Comparison of ENCODE assay signal across 8 mouse cellular contexts in the genomic region with DNA sequence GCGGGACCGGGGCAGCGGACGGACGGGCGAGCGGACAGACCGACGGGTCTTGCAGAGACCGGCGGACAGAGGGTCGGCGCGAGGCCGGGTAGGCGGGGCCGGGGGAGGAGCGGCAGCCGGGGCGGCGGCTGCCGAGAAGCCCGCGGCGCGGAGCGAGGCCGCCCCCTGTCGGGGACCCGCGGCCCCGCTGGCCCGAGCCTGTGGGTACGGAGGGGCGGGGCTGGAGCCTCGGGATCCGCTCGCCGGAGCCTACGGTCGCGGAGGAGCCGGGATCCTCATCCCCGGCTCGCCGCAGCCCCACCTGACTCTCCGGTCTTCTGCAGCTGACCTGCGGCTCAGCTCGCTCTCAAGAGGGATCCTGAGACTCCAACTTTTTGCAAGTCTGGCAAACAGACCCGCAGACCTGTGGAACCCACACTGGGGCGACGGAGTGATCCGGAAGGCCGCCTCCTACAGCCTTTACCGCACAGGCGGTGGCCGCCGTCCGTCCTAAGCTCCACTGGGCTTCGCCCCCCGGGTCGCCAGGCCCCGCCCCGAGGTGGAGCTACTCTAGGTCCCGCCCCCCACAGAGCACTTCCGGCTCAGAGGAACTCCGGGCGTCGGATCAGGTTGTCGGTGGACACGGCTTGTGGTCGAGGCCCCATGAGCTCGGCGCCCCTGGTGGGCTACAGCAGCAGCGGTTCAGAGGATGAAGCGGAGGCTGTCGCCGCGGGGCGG. TPM values are rescaled to one million over a fixed set of nuclear protein-coding genes. Genes with fewer than 3 reads are reported as not detected.
DNase-seq lines count a peak whose midpoint lies in the region; ATAC-seq lines count a peak whose summit lies in the region.

Gene Zfp319, minus strand, starts transcription at position 231 of the 717 bp plus-strand sequence.
Gene Usb1, plus strand, starts transcription at position 565 of the 717 bp plus-strand sequence.

- H3K36me3 ChIP-seq in hindbrain, embryonic 12.5 days = peaks cover 32% of the 10 kb centered on the region

- peak; percentile 94 for ATAC-seq in hindbrain, embryonic 12.5 days (ENCODE audit: low FRiP score)

- peak within 1 kb of the TSS; percentile 98 for H3K27ac ChIP-seq in hindbrain, embryonic 12.5 days

- peak; percentile 98 for DNase-seq in MN1 (ENCODE audit: low spot score)
- DNase-seq in cerebellum, adult 9-10 months = peak; percentile 93
- DNase-seq in frontal cortex, adult 2 months (ENCODE audit: extremely low spot score in 1 of 2, low spot score in 1 of 2) = peak; percentile 85 to 92
- DNase-seq in layer of hippocampus, postnatal 14 days (ENCODE audit: low spot score in 2 of 2) = peak; percentile 92 to 94
- DNase-seq in lung, postnatal 14 days = peak; percentile 96
- DNase-seq in retina, adult 2 months (ENCODE audit: low read depth, low spot score) = peak; percentile 79
- DNase-seq in thymus, postnatal 36 days = peak; percentile 95

- no peaks in the 10 kb centered on the region for H3K27me3 ChIP-seq in hindbrain, embryonic 12.5 days

- under 1% methylated on average over 69 of the region's 80 CpGs for WGBS in hindbrain, embryonic 12.5 days

- H3K4me2 ChIP-seq in hindbrain, embryonic 12.5 days (replicated peaks) = peak within 1 kb of the TSS; percentile 86

- no peaks in the 10 kb centered on the region for H3K9me3 ChIP-seq in hindbrain, embryonic 12.5 days (replicated peaks)

- peak within 1 kb of the TSS; percentile 94 for H3K9ac ChIP-seq in hindbrain, embryonic 12.5 days

- peaks cover 20% of the 10 kb centered on the region for H3K4me1 ChIP-seq in hindbrain, embryonic 12.5 days

- peak within 1 kb of the TSS; percentile 93 for H3K4me3 ChIP-seq in hindbrain, embryonic 12.5 days

RNA-seq across cellular contexts. Expression of gene Zfp319, which starts in this region (rescaled TPM):
- polyA plus RNA-seq in frontal cortex, adult 2 months (2012; rRNA removed) = 10.0 and 10.6 TPM in 2 replicates
- polyA plus RNA-seq in hindbrain, embryonic 12.5 days (2016; fragmentation: Nextera tagmentation; extraction: Ambion mirVana) = 20.4 and 21.7 TPM in 2 replicates
- 10 to 100 TPM; 15.3 to 16.6 TPM for total RNA-seq in layer of hippocampus, postnatal 14 days (2021)

RNA-seq across cellular contexts. Expression of gene Usb1, which starts in this region (rescaled TPM):
- polyA plus RNA-seq in frontal cortex, adult 2 months (2012; rRNA removed) = 16.9 and 17.3 TPM in 2 replicates
- polyA plus RNA-seq in hindbrain, embryonic 12.5 days (2016; fragmentation: Nextera tagmentation; extraction: Ambion mirVana) = 38.0 and 38.5 TPM in 2 replicates
- 10 to 100 TPM; 16.0 to 18.6 TPM for total RNA-seq in layer of hippocampus, postnatal 14 days (2021)

Comparison
In these comparisons a context has a peak if more than half of its experiments do, and no peak if none do; other contexts are left out.
1. Peak in every context shown above with its lines: DNase-seq, ATAC-seq, H3K4me3 ChIP-seq and H3K27ac ChIP-seq.